Mouse (Mus musculus) gastrocnemius, adult 2 months (tissue): Measurements from ENCODE around the gene Ipo11. TPM values are rescaled to one million over a fixed set of nuclear protein-coding genes. Genes with fewer than 3 reads are reported as not detected.
"Not testable (repeated sequence)": the region's sequence is repeated elsewhere in the genome, so short reads cannot be mapped to it uniquely, and the experiment has no call there.

Experiments used
- DNase-seq: peaks from one replicate; pipeline ENCODE4 v3.0.0; 2022
- H3K27ac ChIP-seq: fragments of 200-600 bp; 2 replicates; pipeline ENCODE4 v1.8.1; 2022; ENCODE audit warnings: mild to moderate bottlenecking
- H3K4me3 ChIP-seq: fragments of 200-600 bp; 2 replicates; pipeline ENCODE4 v1.8.1; 2022; ENCODE audit warnings: mild to moderate bottlenecking, moderate library complexity
- CTCF ChIP-seq: fragments of 200-600 bp; IDR thresholded peaks from 2 replicates; pipeline ENCODE4 v1.8.1; 2022; ENCODE audit warnings: antibody characterized with exemption, mild to moderate bottlenecking, moderate library complexity
- intact Hi-C: fragments of 180-260 bp; cut with DNase I; formaldehyde crosslinking; loops from one replicate; pipeline ENCODE4 v1.15.1; 2025
- total RNA-seq, 2 experiments: library from RNA; stranded (reverse); gene quantifications; 2 replicates each; pipeline ENCODE4 v1.2.3; 2021

Gene Ipo11
- total RNA-seq, 2 experiments from 2014 or later: 13.8 to 17.2 TPM

GRCm38 (mm10) chr13:106935871-106936255 lies 895 bp downstream of the Ipo11 start:
- intact Hi-C loops: no loop called here
- DNase-seq: no peak
- TF ChIP-seq CTCF: no peak
- Histone ChIP-seq H3K27ac (no peak overlapping the region), H3K4me3 (peak overlapping the region; percentile 86)

DNA sequence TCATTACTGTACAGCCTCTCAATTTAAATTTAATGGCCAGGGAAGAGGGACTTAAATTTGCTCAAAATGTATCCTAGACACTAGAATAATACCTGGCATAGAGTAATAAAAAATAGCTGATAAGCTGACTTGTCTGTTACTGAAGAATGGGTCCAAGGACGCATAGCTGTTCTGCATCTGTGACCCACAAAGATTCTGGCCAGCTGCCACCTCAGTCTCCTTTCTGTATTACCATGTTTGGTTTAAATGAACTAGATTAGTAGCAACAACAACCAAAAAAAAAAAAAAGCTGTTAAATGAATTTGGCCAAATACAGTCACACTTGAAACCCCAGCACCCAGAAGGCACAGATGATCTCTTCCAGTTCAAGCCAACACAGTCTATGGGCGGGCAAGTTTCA lies 7.6 kb downstream of the Ipo11 start:
- TF ChIP-seq CTCF: no peak
- DNase-seq: peak; percentile 26
- H3K27ac ChIP-seq: no peak overlapping the region
- H3K4me3 ChIP-seq: no peak overlapping the region
- intact Hi-C loops: no loop called here

DNA sequence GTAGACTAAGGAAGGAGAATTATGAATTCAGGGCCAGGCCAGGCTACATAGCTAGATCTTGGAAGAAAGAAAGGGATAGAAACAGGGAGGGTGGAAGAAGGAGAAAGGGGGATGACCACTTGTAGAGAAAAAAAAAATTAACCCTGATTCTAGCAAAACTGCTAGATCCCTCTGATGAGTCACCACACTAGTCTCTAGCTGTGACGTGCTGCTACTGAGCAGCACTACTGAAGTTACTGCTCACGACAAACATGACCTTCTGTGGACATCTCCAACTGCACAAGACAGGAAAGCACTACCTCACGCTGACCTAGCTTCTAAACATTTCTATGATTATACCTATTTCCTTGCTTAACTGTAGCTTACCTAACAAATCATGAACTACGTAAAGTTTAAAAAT lies 8.5 kb downstream of the Ipo11 start:
- Histone ChIP-seq H3K4me3 (no peak overlapping the region), H3K27ac (no peak overlapping the region)
- DNase-seq: no peak
- no peak for TF ChIP-seq CTCF
- intact Hi-C loops: no loop called here

- H3K4me3 ChIP-seq, intact Hi-C loops, H3K27ac ChIP-seq, DNase-seq: not testable (repeated sequence)
These were observed 10.8 kb downstream of the Ipo11 start for GRCm38 (mm10) chr13:106925921-106926320.

GRCm38 (mm10) chr13:106918322-106919050 lies 18.3 kb downstream of the Ipo11 start:
- DNase-seq: no peak
- intact Hi-C loops: no loop called here

GRCm38 (mm10) chr13:106913125-106913736 lies 23.5 kb downstream of the Ipo11 start:
- intact Hi-C loops: no loop called here
- TF ChIP-seq CTCF: no peak
- Histone ChIP-seq H3K4me3 (no peak overlapping the region), H3K27ac (no peak overlapping the region)
- DNase-seq: no peak

More at GRCm38 (mm10) chr13:106918322-106919050, 18.3 kb downstream of the Ipo11 start:
- peak; percentile 70 for TF ChIP-seq CTCF
- no peak overlapping the region for H3K27ac ChIP-seq
- H3K4me3 ChIP-seq: no peak overlapping the region

DNA sequence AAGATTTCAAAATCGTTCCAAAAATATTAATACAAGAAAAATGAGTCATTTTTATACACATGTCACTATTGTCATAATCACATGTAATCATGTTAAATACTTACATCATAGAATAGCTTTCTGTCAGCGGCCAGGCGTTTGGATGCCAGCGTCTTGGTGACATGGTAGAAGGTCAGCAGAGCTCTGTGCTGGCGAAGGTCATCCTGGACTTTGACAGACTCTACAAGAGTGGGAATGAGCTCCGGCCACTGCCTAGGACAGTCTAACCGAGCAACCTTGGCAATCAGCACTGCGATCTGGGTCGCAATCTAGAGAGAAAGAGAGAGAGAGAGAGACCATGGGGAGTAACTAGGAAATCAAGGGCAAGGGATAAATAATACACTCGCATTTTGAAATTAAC lies 26.7 kb downstream of the Ipo11 start:
- no peak for DNase-seq
- intact Hi-C loops: no loop called here
- no peak overlapping the region for H3K4me3 ChIP-seq
- H3K27ac ChIP-seq: no peak overlapping the region
- no peak for TF ChIP-seq CTCF

- intact Hi-C loops: no loop called here
- Histone ChIP-seq H3K4me3 (no peak overlapping the region), H3K27ac (no peak overlapping the region)
- no peak for DNase-seq
- no peak for TF ChIP-seq CTCF
These were observed 29.5 kb downstream of the Ipo11 start for GRCm38 (mm10) chr13:106907273-106907672.

DNA sequence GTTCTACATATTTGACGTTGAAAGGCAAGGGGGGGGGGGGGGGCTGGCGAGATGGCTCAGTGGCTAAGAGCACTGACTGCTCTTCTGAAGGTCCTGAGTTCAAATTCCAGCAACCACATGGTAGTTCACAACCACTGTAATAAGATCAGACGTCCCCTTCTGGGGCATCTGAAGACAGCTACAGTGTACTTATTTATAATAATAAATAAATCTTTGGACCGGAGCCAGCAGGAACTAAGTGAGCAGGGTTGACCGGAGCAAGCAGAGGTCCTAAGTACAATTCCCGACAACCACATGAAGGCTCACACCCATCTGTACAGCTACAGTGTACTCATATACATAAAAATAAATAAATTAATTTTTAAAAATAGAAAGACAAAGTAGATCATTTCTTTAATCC lies 31.6 kb downstream of the Ipo11 start:
- H3K27ac ChIP-seq, H3K4me3 ChIP-seq, DNase-seq, intact Hi-C loops: not testable (repeated sequence)

GRCm38 (mm10) chr13:106904637-106905036 lies 32.1 kb downstream of the Ipo11 start:
- H3K4me3 ChIP-seq: no peak overlapping the region
- no peak for TF ChIP-seq CTCF
- intact Hi-C loops: no loop called here
- H3K27ac ChIP-seq: no peak overlapping the region
- no peak for DNase-seq

GRCm38 (mm10) chr13:106894284-106894683 lies 42.5 kb downstream of the Ipo11 start:
- Histone ChIP-seq H3K4me3 (no peak overlapping the region), H3K27ac (no peak overlapping the region)
- peak; percentile 27 for DNase-seq
- TF ChIP-seq CTCF: peak; percentile 67
- intact Hi-C loops: no loop called here

- TF ChIP-seq CTCF: no peak
- Histone ChIP-seq H3K4me3 (no peak overlapping the region), H3K27ac (no peak overlapping the region)
- intact Hi-C loops: no loop called here
- no peak for DNase-seq
These were observed 43.1 kb downstream of the Ipo11 start for GRCm38 (mm10) chr13:106893701-106894100.

DNA sequence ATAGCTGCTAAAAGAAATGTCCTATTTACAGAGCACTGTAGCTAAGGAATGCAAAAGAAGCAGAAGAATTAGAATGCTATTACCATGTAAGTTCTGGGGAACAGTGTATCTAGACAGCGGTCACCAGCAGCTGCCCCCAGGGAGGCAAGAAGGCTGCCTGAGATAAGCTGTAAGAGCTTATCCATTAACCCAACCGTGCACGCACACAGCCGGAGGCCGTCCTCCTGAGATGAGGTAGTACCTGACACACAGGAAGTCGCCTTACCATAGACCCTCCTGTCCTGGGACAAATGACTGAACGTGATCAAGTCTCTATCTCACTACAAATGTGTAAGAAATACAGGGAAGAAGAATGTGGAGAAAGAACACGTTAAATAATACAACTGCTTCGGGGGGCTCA lies 43.6 kb downstream of the Ipo11 start:
- no peak overlapping the region for H3K4me3 ChIP-seq
- intact Hi-C loops: no loop called here
- TF ChIP-seq CTCF: no peak
- no peak for DNase-seq
- H3K27ac ChIP-seq: no peak overlapping the region

DNA sequence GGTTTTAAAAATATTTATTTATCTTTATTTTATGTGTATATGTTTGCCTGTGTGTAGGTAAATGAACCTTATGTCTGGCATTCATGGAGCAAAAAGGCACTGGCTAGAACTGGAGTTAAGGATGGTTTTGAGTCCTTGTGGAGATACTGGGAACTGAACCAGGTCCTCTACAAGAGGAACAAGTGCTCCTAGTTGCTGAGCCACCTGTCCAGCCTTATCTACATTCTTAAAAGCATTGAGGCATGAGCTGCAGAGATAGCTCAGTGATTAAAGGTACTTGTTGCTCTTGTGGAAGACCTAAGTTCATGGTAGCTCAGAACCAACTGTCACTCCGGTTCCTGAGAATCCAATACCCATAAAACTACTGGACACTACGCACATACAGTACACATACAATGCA lies 49.4 kb downstream of the Ipo11 start:
- H3K4me3 ChIP-seq: no peak overlapping the region
- DNase-seq: no peak
- intact Hi-C loops: no loop called here
- TF ChIP-seq CTCF: no peak
- no peak overlapping the region for H3K27ac ChIP-seq
